Mouse (Mus musculus) gastrocnemius, adult 2 months (tissue): ENCODE data around the gene Gm45337. TPM values are rescaled to one million over a fixed set of nuclear protein-coding genes. Genes with fewer than 3 reads are reported as not detected.

Source experiments
- DNase-seq: peaks from one replicate; pipeline ENCODE4 v3.0.0; 2022
- H3K27ac ChIP-seq: fragments of 200-600 bp; 2 replicates; pipeline ENCODE4 v1.8.1; 2022; ENCODE audit warnings: mild to moderate bottlenecking
- H3K4me3 ChIP-seq: fragments of 200-600 bp; 2 replicates; pipeline ENCODE4 v1.8.1; 2022; ENCODE audit warnings: mild to moderate bottlenecking, moderate library complexity
- CTCF ChIP-seq: fragments of 200-600 bp; IDR thresholded peaks from 2 replicates; pipeline ENCODE4 v1.8.1; 2022; ENCODE audit warnings: antibody characterized with exemption, mild to moderate bottlenecking, moderate library complexity
- intact Hi-C: fragments of 180-260 bp; cut with DNase I; formaldehyde crosslinking; loops from one replicate; pipeline ENCODE4 v1.15.1; 2025
- total RNA-seq, 2 experiments: library from RNA; stranded (reverse); gene quantifications; 2 replicates each; pipeline ENCODE4 v1.2.3; 2021

The Gm45337 gene
- total RNA-seq, 2 experiments from 2014 or later, result not detected

DNA sequence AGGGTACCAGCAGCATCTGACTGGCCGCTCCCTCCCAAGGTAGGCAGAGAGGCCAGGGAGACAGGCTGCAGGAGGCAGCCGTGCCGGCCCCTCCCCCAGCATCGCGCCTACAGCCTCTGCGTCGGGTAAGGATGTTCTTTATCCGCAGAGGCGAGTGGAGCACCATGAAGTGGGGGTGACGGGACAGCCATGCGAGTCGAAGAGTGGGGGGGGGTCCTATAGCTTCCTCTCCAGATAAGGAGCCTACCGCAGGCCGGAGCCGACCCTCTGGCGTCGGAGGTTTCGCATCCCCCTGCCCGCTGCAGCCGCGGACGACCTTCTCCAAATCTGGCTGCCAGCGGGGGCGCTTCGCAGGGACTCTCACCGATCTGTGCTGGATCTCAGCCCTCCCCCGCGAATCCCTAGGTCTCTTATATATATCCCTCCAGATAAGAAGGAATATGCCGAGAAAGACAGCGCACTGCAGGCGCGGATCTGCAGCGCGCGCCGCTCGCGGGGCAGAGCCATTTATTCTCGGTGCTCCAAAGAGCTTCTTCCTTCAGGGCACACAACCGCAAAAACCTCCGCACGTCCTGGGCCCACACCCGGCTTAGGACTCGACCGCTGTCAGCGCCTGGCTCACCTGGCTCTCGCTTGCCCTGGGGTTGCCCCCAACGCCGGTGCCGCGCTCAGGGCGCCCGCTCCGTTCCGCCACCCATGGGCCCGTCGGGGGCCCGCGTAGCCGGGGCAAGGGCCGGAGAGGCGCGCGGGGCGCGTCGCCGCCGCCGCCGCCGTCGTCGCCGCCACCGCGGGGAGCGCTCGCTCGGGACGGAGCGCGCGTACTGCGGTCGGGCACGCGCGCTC is 49.9 kb downstream of the Gm45337 start:
- Histone ChIP-seq H3K27ac (peak overlapping the region; percentile 97), H3K4me3 (peak overlapping the region; percentile 96)
- DNase-seq, result peak; percentile 63
- intact Hi-C loops, result loop anchor here (5.0 to 10.0 kb wide), 3 partner anchors 32 to 190 kb away; partner anchors contain the start of gene Mob2
- TF ChIP-seq CTCF, result no peak

DNA sequence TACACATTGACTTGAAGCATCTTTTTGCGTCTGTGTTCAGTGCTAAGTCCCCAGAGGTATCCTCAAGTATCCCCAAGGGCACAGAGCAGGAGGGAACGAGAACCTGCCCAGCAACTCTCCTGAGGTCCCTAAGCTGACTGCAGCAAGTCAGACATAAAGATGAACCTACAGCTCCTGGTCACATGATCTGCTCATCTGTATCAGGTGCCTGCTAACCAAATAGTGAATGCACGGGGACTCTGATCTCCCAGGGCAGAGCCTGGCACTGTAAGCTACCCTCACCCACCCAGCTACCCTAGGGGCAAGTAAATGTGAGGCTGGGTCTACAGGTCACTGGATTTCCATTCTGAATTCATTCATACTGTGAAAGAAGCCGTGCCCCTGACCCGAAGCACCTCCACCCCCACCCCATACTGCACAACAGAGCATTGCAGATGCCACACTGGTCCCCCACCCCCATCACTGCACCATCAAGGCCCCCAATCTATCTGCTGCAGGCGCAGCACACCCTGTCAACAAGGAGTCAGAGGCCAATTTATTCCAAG is 50.6 kb downstream of the Gm45337 start:
- TF ChIP-seq CTCF, result no peak
- intact Hi-C loops, result loop anchor here (10.0 kb wide), 2 partner anchors 189 to 191 kb away; no protein-coding TSS in a partner anchor
- no peak for DNase-seq
- peak overlapping the region; percentile 97 for H3K27ac ChIP-seq
- H3K4me3 ChIP-seq, result peak overlapping the region; percentile 96

Other genes with a start within 250 kb of the Gm45337 start
- gene Tollip, start 226.1 kb downstream of the Gm45337 start, total RNA-seq, result 10 to 100 TPM; 31.8 to 33.0 TPM
- gene Brsk2, start 194.9 kb downstream of the Gm45337 start, total RNA-seq, result under 1 TPM; 0.25 to 0.38 TPM
- 10 to 100 TPM; 52.2 to 53.1 TPM for gene Mob2, start 83.5 kb downstream of the Gm45337 start, total RNA-seq
- gene Dusp8, start 48.8 kb downstream of the Gm45337 start, total RNA-seq, result 10 to 100 TPM; 20.5 to 44.4 TPM
- gene Gm45618, start 23.9 kb downstream of the Gm45337 start, total RNA-seq, result not detected
- not detected for gene Gm39115, start 8.6 kb downstream of the Gm45337 start, total RNA-seq
- gene Gm29735, start 12.5 kb upstream of the Gm45337 start, total RNA-seq, result not detected
- gene Gm4553, start 21.1 kb upstream of the Gm45337 start, total RNA-seq, result not detected
- not detected for gene Krtap5-2, start 31.4 kb upstream of the Gm45337 start, total RNA-seq
- not detected for gene Gm10153, start 45.8 kb upstream of the Gm45337 start, total RNA-seq
- not detected for gene Krtap5-3, start 56.8 kb upstream of the Gm45337 start, total RNA-seq
- gene Gm7579, start 67.3 kb upstream of the Gm45337 start, total RNA-seq, result not detected
- not detected for gene Krtap5-5, start 85.4 kb upstream of the Gm45337 start, total RNA-seq
- not detected for gene Gm40460, start 96.5 kb upstream of the Gm45337 start, total RNA-seq
- not detected for gene Gm2431, start 113.7 kb upstream of the Gm45337 start, total RNA-seq
- not detected for gene Gm4559, start 129.8 kb upstream of the Gm45337 start, total RNA-seq
- not detected for gene Krtap5-1, start 152.5 kb upstream of the Gm45337 start, total RNA-seq
- gene Krtap5-4, start 158.9 kb upstream of the Gm45337 start, total RNA-seq, result not detected
- 1 to 10 TPM; 3.0 to 4.1 TPM for gene Ifitm10, start 229.1 kb upstream of the Gm45337 start, total RNA-seq
- 1 to 10 TPM; 1.5 to 1.8 TPM for gene Gm49369, start 238.1 kb upstream of the Gm45337 start, total RNA-seq
- gene Ctsd, start 243.4 kb upstream of the Gm45337 start, total RNA-seq, result 100 to 1,000 TPM; 411 to 467 TPM